Mouse (Mus musculus): ENCODE results near the gene Pts.

Pts gene

DNA sequence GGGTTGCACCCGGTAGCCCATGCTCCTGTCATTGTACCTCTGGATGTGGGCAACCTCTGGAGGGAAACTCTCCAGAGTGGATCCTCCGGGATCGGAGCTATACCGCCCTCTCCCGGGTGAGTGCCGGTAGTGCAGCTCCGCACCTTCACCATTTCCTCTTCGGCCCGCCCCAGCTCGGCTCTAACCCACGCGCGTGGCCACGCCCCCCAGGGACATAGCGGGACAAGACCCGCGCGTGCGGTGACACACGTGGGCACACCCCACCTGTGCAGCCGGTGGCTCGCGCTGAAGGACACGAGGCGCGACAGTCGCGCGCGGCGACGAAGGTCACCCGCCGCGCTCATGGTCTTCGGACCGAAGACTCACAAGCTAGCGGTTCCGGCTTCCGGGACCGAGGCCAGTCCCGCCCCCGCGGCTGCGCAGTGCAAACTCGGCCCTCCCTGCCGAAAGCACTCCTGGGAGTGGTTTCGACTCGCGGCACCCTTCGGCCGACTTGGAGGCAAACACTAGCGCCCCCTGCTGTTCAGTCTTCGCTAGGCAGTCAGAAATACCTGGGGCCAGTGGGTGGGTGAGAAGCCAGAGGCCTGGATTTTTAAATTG is at the start of gene Pts:
TSS of gene Pts (minus strand) at position 432 of the 600 bp plus-strand sequence.
- DNase-seq (ENCODE audit: low read depth, low spot score): peak; percentile 99

DNA sequence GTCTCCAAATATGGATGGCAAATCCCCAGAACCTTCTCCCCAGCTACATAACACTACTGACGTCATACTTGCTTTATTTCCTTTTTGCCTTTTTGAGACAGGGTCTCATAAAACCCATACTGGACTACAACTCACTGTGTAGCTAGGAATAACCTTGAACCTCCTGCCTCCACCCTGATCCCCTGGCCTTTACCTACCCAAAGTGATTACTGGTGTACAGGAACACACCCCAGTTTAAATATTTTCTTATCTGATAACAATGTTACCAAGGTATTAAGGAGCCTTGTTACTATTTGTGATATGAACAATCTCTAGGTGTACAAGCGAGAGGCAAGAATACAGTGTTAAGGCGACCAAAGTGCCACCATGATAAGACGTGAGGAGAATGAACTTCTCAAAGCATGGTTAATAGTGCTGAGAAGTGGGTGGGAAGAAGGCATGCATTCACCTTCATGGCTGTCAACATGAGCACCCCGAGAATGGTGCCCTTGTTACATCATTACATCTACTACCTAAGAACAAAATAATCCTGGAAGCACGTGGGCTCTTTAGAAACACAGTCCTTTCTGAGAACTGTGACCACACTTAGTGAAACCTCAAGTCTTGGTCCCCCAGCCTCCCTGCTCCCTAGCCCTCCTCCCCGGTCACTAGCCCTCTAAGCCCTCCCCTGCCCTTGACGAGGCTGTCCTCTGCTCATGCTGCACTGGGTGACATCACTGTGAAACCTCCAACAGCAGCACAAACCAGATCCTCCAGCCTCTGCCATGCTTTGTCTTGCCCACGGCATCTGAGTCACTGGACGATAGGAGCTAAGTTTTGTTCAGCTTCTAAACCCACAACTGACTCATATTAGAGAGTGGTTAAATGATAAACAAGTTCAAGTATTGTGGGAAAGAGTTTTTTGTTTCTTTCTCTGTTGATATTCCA is 41.3 kb upstream of the Pts start:
- DNase-seq (ENCODE audit: low read depth, low spot score): no peak

DNA sequence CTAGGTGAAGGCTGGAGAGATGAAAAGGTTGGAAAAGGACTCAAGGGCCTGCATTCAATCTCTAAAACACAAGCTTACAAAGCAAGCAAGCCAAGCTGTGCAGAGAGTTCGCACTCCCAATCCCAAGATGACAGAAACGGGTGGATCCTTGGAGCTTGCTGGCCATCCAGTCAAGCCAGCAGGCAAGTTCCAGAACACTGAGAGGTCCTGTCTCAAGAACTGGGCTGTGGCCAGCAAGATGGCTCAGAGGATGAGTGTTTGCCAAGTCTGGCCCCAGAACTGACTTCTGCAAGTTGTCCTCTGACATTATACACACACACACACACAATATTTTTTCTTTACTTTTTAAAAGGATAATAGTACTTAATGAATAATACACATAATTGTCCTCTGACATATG is 39.4 kb upstream of the Pts start:
- no peak for DNase-seq (ENCODE audit: low read depth, low spot score)

- DNase-seq (ENCODE audit: low read depth, low spot score): no peak
Observed at GRCm38 (mm10) chr9:50567372-50567771, 38.8 kb upstream of the Pts start.

- no peak for DNase-seq (ENCODE audit: low read depth, low spot score)
Observed at GRCm38 (mm10) chr9:50565940-50566339, 37.4 kb upstream of the Pts start.

GRCm38 (mm10) chr9:50565173-50565572 is 36.6 kb upstream of the Pts start:
- no peak for DNase-seq (ENCODE audit: low read depth, low spot score)

DNA sequence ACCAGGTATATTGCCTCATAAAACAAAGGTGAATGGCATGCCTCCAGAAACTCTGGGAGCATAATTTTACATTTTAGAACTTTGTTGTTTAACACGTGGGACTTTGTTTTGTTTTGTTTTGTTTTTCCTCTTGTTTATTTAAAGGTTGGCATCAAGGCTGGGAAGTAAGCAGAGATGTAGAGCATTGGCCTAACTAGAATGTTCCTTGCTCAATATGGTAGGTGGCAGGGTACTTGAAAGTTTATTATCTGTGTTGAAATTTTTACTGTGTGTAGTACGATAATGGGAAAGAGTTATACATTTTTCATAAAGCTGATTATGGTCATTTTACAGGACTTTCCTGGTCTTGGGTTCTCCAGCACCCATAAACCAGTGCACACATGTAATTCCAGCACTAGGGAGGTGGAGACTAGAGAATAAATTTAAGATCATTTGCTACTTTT is 33.4 kb upstream of the Pts start:
- no peak for DNase-seq (ENCODE audit: low read depth, low spot score)

DNA sequence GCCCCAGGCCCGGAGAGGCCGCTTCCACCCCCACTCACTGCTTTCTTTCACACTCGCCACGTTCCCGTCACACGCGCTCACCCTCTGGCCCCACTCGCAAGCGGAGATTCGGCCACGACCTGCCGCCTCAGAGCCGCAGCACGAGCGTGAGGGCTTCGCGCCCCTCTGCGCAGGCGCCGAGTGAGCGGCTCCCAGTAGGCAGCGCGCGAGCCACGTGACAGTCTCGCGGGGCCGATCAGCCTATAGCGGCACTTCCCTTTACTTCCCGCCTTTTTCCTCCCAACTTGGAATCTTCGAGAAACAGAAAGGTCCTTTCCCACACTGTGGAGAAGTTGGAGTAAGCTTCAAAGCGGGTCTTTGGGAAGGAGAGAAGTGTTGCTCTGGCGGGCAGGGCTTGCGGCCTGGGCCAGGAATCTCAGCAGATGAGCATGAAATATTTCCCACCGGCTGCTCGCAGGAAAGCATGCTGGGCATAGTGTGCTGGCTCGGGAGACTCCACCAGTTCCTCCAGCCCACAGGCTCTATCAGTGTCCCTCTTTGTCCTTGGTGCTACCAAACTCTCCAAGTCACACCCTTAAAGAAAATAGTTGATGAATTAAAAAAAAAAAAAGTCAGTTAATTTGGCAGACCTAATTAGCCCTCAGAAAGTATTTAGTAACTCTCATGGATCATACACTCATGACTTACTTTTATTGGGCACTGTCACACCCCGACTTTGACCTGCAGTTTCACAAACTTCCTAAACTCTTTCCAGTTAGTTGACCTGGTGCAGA is 32.8 kb upstream of the Pts start, which contains the start of gene Tex12:
TSS of gene Tex12 (minus strand) at position 181 of the 773 bp plus-strand sequence.
- DNase-seq (ENCODE audit: low read depth, low spot score): no peak

- no peak for DNase-seq (ENCODE audit: low read depth, low spot score)
Observed at GRCm38 (mm10) chr9:50555094-50555446, 26.5 kb upstream of the Pts start, which contains the start of gene Bco2. Bco2 (minus strand) TSS chr9:50555181.

DNA sequence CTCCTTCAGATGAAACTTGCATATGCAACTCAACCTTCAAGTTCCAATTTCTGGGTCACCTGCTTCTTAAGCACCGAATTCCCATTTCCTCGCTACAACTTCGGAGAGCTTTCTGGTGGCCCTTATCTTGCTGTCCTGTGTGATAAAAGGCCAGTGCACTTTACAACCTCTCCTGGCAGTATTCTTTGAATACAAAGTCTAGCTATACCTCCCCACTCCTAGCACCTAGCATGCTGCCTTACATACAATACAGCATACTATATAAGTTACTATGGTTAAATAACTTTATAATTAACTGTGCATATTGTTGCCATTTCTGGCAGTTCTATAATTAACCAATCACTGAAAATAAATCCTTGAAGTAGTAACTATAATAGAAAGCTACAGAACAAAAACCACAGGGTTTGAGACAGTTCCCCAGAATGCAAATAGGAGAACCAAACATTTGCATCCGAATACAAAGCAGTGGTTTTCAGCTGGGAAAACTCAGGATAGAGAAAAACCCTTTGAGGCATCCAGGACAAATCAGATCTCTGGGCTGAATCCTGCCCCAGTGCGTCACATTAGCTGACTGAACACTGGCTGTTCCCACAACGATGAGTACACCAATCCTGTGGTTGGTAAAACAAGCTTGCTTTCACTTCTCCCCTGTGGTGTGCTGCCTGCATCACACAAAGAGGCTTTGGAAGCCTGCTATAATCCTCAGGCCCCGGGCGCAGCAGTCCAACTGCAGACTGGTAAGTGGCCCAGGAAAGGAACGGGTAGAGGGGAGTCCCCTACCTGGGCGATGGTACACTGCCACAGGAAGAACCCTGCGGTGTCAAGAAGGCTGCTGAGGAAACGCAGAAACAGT is 25.9 kb upstream of the Pts start, which contains the start of gene Il18:
TSS of gene Il18 (plus strand) at position 587 of the 853 bp plus-strand sequence.
- peak; percentile 62 for DNase-seq (ENCODE audit: low read depth, low spot score)

GRCm38 (mm10) chr9:50553547-50553946 is 25.0 kb upstream of the Pts start:
- no peak for DNase-seq (ENCODE audit: low read depth, low spot score)

- no peak for DNase-seq (ENCODE audit: low read depth, low spot score)
Observed at GRCm38 (mm10) chr9:50552206-50552605, 23.7 kb upstream of the Pts start.

DNA sequence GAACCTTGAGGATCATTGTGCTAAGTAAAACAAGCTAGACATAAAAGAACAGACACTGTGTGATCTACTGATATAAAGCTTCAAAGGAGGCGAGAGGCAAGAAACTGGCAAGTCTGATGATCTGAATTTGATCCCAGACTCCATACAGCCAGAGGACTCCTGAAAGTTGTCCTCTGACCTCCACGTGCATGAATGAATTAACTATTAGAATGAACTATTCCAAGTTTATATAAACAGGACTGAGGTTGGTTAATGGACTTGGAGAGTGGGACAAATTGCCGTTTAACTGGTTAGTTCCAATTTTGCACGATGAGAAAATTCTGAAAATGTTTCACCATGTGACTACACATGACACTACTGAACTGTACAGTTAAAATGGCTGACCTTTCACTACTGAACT is 20.4 kb upstream of the Pts start:
- DNase-seq (ENCODE audit: low read depth, low spot score): no peak

- peak; percentile 48 for DNase-seq (ENCODE audit: low read depth, low spot score)
Observed at GRCm38 (mm10) chr9:50547859-50548478, 19.4 kb upstream of the Pts start.

DNA sequence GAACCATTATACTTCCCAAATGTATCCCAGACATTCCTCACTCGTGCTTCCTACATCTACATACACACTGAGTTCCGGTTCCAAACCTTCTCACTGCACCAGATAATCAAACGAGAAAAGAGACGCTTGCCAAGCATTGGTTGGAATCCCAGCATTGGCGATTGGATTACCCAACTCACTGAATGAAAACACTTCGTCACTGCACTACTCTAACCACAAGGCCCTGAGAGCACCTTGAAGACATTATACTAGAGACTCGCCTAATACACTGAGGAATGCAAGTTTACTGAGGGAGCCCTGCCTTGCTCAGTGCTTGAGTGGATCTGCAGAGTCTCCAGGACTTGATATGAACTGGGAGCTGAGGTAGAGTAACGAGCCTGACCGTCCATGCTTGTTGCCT is 13.9 kb upstream of the Pts start:
- no peak for DNase-seq (ENCODE audit: low read depth, low spot score)

- DNase-seq (ENCODE audit: low read depth, low spot score): no peak
Observed at GRCm38 (mm10) chr9:50540170-50540569, 11.6 kb upstream of the Pts start.

DNA sequence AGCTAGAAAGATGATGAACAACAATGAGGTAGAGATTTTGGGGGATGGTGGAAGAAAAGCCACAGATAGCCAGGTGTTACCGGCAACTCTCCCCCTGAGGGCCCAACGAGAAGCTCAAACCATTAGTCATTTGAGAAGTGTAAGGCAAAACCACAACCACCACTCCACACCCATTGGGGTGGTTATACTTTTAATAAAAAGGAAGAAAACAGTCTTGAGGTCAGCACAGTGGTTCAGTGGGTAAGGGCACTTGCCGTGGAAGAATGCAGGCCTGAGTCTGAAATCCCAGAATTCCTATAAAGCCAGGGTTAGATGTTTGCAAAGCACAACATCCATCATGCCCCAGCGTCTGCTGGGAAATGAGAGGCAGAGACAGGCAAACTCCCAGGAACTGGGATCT is 8.8 kb upstream of the Pts start:
- DNase-seq (ENCODE audit: low read depth, low spot score): peak; percentile 33

- no peak for DNase-seq (ENCODE audit: low read depth, low spot score)
Observed at GRCm38 (mm10) chr9:50536603-50537135, 8.1 kb upstream of the Pts start.

DNA sequence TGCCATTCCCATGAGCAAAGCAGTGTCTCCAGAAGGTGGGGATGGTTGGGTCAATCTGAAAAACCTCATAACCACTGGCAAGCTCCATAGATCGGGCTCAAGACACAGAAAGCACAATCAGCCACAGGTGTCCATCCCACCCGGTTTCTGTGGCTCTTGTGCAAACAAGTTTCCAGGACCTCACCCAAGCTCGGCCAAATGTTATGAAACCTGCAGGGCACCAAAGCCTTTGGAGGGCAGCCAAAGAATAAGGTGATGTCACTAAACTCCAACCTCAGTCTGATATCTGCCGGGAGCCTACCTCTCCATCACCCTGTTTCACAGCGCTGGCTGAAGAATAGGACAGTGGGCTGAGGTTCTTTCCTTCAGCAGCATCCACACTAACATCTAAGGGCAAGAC is 7.4 kb upstream of the Pts start:
- no peak for DNase-seq (ENCODE audit: low read depth, low spot score)

DNA sequence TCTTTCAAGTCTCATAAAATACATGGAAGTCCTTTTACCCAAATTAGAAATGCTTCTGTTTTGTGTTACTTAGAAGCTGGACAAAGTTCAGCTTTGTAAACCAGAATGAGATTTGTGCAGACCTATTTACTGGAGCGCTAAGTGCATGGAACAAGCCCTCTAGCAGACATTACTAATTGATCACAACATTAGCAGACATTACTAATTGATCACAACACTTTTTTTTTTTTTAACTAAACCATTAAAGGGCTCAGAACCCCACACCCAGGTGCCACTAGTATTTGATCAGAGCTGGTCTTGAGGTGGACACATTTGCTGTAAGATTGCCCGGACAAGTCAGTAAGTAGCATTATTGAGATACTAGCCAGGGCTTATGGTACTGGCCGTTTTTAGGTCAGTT is 5.3 kb upstream of the Pts start:
- peak; percentile 41 for DNase-seq (ENCODE audit: low read depth, low spot score)
